Mouse (Mus musculus): ENCODE results near the gene Gm4952.
"Not testable (repeated sequence)": the region's sequence is repeated elsewhere in the genome, so short reads cannot be mapped to it uniquely, and the experiment has no call there.

Gm4952 gene

DNA sequence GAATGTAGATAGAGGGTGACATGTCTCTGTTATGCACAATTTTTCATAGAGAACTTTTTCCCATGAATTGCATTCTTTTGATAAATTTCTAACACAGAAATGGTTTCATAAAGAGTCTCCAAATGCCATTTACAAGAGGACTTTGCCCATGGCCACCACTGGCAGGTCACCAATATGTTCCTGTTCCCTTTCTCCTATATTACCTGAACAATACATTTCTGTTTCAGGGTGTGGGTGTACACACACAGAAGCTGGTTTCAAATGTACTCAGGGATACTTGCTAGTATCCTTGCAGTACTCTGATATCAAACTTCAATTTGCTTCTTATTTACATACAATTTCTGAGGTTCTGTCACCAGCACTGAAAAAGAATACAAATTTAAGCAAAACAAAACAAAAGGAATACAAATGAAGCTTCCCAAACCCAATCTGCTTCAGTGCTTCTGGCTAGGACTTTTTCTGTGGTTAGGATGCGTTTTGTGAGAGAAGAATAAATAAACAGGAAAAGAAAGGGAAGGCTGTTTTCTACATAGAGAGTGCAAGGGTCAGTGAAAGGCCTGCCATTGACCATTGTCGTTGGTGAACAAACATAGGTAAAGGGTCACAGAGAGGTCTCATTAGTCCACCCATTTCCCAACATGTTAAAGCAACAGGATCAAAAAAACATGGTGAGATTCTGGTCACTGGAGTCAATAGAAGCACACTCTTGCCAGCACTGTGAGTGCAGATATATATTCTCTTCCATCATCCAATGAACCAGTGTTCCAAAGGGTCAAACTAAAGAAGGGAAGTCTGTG lies 1.1 kb downstream of the Gm4952 start:
- DNase-seq (ENCODE audit: low read depth, low spot score): no peak

DNA sequence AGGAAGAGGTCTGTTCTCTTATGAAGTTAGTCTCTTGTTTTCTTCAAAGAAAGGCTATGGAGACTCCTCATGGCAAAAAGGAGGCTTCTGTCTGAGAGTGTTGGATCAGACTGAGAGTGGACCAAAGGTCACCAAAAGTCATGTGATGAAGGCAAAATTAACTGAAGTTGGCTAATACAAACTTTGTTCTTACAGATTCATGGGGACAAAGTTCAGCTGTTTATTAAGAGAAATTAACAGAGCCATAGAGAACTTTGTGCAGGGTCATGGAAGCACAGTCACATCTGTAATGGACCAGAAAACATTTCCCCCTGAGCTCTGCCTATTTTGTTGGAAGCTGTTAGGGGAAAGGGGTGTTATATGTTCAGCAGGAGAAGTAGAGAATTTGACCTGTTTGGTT lies 8.6 kb downstream of the Gm4952 start:
- no peak for DNase-seq (ENCODE audit: low read depth, low spot score)

GRCm38 (mm10) chr19:12613646-12614045 lies 13.9 kb downstream of the Gm4952 start:
- no peak for DNase-seq (ENCODE audit: low read depth, low spot score)

DNA sequence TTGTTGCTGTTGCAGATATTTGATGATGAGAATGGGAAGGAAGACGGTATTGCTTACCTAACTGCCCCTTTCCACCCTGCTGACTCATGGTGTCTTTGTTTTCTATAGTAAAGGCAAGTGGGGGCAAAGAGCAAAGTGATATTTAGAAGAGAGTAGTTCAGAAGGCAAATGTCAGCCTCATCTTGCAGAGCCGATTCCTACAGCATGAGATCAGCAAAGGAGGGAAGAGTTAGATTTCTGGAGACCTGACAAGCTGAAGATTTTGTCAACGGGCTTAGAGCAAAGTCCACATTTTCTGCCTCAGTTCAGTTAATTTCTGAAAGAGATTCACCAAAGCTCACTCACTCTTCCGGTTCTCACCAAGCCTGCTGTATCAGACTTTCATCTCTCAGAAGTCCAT lies 33.4 kb downstream of the Gm4952 start, which contains the start of gene Glyat:
Glyat (plus strand) TSS at position 133 of the 400 bp plus-strand sequence.
- no peak for DNase-seq (ENCODE audit: low read depth, low spot score)

- DNase-seq (ENCODE audit: low read depth, low spot score): no peak
Measured at GRCm38 (mm10) chr19:12634259-12634658, 34.5 kb downstream of the Gm4952 start.

DNA sequence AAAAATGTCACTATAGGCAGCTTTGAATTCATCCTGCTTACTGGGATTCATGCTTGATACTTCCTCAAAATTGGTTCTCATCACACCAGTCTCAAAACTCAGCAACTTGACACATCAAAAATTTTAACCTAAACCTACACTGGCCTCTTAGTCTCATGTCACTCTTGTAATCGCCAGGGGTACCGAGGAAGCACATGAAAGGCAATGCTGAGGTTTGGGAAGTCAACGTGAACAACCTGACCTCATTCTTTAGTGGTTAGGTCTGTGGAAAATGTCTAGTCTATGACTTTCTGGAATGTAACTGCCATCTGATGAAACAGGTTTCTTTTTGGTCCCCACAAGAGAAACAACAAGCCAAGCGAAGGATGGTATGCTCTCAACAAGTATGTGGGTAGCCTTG lies 35.2 kb downstream of the Gm4952 start:
- DNase-seq (ENCODE audit: low read depth, low spot score): no peak

DNA sequence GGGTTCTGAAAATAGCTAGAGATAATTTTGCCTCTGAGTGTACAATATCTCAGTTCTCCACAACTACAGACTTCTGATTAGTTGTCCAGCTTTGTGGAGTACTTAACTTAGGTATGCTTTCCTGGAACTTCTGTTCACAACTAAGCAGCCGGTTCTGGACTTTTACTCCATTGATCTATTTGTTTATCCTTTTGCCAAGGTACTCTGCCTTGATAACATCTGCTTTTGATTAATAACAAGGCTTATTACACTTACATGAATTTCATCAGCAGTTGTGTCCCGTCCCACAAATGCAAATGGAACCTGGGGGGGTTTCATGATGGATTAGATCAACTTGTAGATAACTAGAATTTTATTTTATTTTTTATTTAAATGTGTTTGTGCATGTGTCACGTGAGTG lies 37.1 kb downstream of the Gm4952 start:
- DNase-seq (ENCODE audit: low read depth, low spot score): no peak

GRCm38 (mm10) chr19:12638049-12638448 lies 38.3 kb downstream of the Gm4952 start:
- DNase-seq (ENCODE audit: low read depth, low spot score): no peak

- no peak for DNase-seq (ENCODE audit: low read depth, low spot score)
Measured at GRCm38 (mm10) chr19:12649511-12649910, 49.7 kb downstream of the Gm4952 start.

GRCm38 (mm10) chr19:12666156-12666555 lies 66.4 kb downstream of the Gm4952 start:
- DNase-seq (ENCODE audit: low read depth, low spot score): no peak

DNA sequence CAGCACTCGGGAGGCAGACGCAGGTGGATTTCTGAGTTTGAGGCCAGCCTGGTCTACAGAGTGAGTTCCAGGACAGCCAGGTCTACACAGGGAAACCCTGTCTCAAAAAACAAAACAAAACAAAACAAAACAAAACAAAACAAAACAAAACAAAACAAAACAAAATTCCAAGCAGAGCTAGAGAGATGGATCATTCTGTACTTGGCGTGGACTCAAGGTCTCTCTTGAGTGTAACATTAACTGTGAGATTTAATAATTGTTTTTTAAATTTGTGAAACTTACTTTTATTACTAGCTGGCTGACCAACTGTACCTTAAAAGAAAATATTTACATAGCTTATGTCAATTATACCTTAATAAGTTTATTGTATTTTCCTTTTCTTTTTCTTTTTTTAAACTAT lies 68.8 kb downstream of the Gm4952 start:
- DNase-seq (ENCODE audit: low read depth, low spot score): not testable (repeated sequence)

DNA sequence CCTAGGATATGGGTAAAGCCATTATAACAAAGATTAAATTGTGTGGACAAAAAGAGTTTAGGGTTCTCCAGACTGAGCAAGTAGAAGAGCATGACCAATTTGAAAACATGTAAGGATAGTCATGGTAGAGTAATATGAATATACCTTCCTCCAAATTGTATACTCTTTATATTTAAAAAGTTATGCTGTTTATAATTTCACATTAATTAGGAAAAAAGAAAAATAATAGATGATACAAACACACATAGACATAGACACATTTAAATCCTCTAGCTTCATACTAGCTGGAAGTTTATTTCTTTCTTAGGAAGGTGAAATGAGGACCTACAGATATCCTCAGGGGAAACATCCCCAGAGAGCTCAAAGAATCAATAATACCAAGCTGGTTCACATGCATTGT lies 70.4 kb downstream of the Gm4952 start, which contains the start of gene Olfr1442:
Olfr1442 (plus strand) TSS at position 301 of the 400 bp plus-strand sequence.
- no peak for DNase-seq (ENCODE audit: low read depth, low spot score)

DNA sequence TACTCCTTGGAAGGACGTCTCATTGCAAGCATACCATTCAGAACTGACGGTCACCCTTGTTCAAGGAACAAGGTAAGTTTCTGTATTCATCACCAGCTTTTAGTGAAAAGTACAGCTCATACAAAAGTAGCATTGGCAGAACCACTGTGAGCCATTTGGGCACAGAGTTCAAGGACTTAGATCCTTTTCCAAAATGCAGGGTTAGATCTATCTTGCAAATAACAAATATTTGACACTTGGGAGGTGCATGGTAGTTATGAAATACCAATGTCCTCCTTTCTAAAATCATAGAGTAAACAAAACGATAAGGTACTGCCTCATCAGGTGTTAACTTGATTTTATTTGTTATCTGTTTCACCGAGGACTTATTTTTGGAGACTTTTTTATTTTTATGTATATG lies 71.3 kb downstream of the Gm4952 start:
- no peak for DNase-seq (ENCODE audit: low read depth, low spot score)

DNA sequence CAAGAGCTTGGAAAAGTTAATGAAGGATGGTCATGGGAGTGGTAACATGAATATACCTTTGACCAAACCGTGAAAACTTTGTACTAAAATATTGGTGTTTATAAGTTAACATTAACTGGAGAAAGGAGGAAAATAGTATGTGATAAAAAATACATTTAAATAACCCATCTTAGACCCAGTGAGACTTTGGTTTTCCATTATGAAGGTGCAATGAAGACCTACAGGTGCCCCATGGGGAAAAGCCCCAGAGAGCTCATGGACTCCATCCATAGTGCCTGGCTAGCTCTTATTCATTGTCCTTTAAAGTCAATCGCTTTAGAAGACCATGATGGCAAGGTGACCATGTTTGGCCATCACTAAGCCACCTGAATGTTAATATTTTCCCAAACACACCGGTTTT lies 78.0 kb downstream of the Gm4952 start, which contains the start of gene Olfr1443:
Olfr1443 (plus strand) TSS at position 301 of the 400 bp plus-strand sequence.
- no peak for DNase-seq (ENCODE audit: low read depth, low spot score)

All from WW6 (cell line).